Mouse (Mus musculus) small intestine, adult 2 months (tissue): ENCODE results near the gene 1700025G04Rik.

Source experiments
- CTCF ChIP-seq: fragments of 200-500 bp; IDR thresholded peaks from 2 replicates; pipeline ENCODE4 v1.5.1; 2012; ENCODE audit warnings: low read depth, mild to moderate bottlenecking, control low read depth, inconsistent platforms, low read length, moderate library complexity, mixed read lengths; ENCODE audit not compliant: insufficient replicate concordance, insufficient read length; ENCODE audit errors: extremely low read depth
- POLR2A ChIP-seq: fragments of 200-500 bp; IDR thresholded peaks from 2 replicates; pipeline ENCODE4 v1.6.1; 2012; ENCODE audit warnings: low read depth, mild to moderate bottlenecking, control low read depth, inconsistent platforms, low read length, moderate library complexity

DNA sequence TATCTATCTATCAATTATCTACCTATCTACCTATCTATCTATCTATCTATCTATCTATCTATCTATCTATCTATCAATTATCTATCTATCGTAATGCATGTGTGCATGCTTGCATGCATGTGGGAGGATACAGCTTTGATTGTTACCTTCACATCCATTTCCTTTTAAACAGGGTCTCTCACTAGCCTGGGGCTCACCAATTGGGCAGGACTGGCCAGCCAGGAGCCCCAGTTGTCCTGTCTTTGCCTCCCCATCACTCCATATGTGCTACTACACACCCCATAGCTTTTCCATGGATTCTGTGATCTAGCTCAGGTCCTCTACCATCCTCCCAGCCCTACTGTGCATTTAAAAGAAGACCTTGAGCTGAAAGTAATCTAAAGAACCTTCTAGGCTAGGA lies 231.5 kb downstream of the 1700025G04Rik start:
- TF ChIP-seq CTCF (no peak), POLR2A (no peak)
